Mouse (Mus musculus) MEL (cell line): ENCODE data around the gene Slc26a10. TPM values are rescaled to one million over a fixed set of nuclear protein-coding genes. Genes with fewer than 3 reads are reported as not detected.
"Not testable (repeated sequence)": the region's sequence is repeated elsewhere in the genome, so short reads cannot be mapped to it uniquely, and the experiment has no call there.

ENCODE experiments used
- DNase-seq: peaks from one replicate; pipeline ENCODE4 v3.0.0; 2011; ENCODE audit warnings: low read depth, low spot score
- H3K27ac ChIP-seq: 2 replicates; pipeline ENCODE4 v1.5.1; 2012; ENCODE audit warnings: low read depth, mild to moderate bottlenecking, control low read depth, low read length, moderate library complexity; ENCODE audit not compliant: control insufficient read depth
- H3K27me3 ChIP-seq, 2 experiments: fragments of 150-350 bp in 1 of 2; sonication (generic) in 1 of 2; 2 replicates each; pipeline ENCODE4 v1.6.1; 2012; ENCODE audit warnings: low read length in 2 of 2, mild to moderate bottlenecking in 2 of 2, improper control_type of control experiment in 1 of 2, moderate library complexity in 1 of 2; ENCODE audit not compliant: insufficient read depth in 2 of 2, control insufficient read depth in 1 of 2
- H3K36me3 ChIP-seq, 2 experiments: 2 replicates each; pipeline ENCODE4 v1.6.1; 2012 to 2014; ENCODE audit warnings: low read length in 2 of 2, improper control_type of control experiment in 1 of 2, inconsistent platforms in 1 of 2, mild to moderate bottlenecking in 1 of 2; ENCODE audit not compliant: insufficient read depth in 2 of 2, control insufficient read depth in 1 of 2
- H3K4me1 ChIP-seq, 2 experiments: fragments of 150-350 bp in 1 of 2; sonication (generic) in 1 of 2; 2 replicates each; pipeline ENCODE4 v1.6.1; 2012; ENCODE audit warnings: low read length in 2 of 2, improper control_type of control experiment in 1 of 2, mild to moderate bottlenecking in 1 of 2; ENCODE audit not compliant: insufficient read depth in 2 of 2, control insufficient read depth in 1 of 2
- H3K4me3 ChIP-seq, 2 experiments: fragments of 150-350 bp in 1 of 2; sonication (generic) in 1 of 2; 2 replicates each; pipeline ENCODE4 v1.5.1; 2012; ENCODE audit warnings: low read depth in 2 of 2, low read length in 2 of 2, mild to moderate bottlenecking in 2 of 2, moderate library complexity in 2 of 2, control low read depth in 1 of 2, improper control_type of control experiment in 1 of 2; ENCODE audit not compliant: control insufficient read depth in 1 of 2, insufficient read depth in 1 of 2
- H3K79me2 ChIP-seq: 2 replicates; pipeline ENCODE4 v1.6.1; 2012; ENCODE audit warnings: mild to moderate bottlenecking, low read length, moderate library complexity; ENCODE audit not compliant: control insufficient read depth, poor library complexity, insufficient read depth
- H3K9ac ChIP-seq: 2 replicates; pipeline ENCODE4 v1.6.1; 2012; ENCODE audit warnings: low read depth, mild to moderate bottlenecking, control low read depth, low read length, moderate library complexity; ENCODE audit not compliant: control insufficient read depth, poor library complexity, severe bottlenecking
- H3K9me3 ChIP-seq: fragments of 150-350 bp; sonication (generic); replicated peaks from 2 replicates; pipeline ENCODE4 v1.6.1; 2012; ENCODE audit warnings: mild to moderate bottlenecking, low read length, improper control_type of control experiment, moderate library complexity; ENCODE audit not compliant: insufficient read depth
- CTCF ChIP-seq, 3 experiments: IDR thresholded peaks in 2 of 3; conservative IDR thresholded peaks in 1 of 3; 2 replicates each; pipeline ENCODE4 v1.5.1; 2011 to 2012; ENCODE audit warnings: low read length in 3 of 3, low read depth in 2 of 3, mild to moderate bottlenecking in 2 of 3, improper control_type of control experiment in 1 of 3, inconsistent platforms in 1 of 3, mixed read lengths in 1 of 3, moderate library complexity in 1 of 3; ENCODE audit not compliant: control insufficient read depth in 1 of 3, insufficient read depth in 1 of 3, poor library complexity in 1 of 3, severe bottlenecking in 1 of 3
- EP300 ChIP-seq, 2 experiments: IDR thresholded peaks; 2 replicates each; pipeline ENCODE4 v1.6.1; 2011; ENCODE audit warnings: improper control_type of control experiment in 2 of 2, low read length in 2 of 2, low read depth in 1 of 2, mild to moderate bottlenecking in 1 of 2
- GATA1 ChIP-seq: IDR thresholded peaks from 2 replicates; pipeline ENCODE4 v1.6.1; 2011; ENCODE audit warnings: low read depth, low read length, improper control_type of control experiment
- KAT2A ChIP-seq: conservative IDR thresholded peaks from 2 replicates; pipeline ENCODE4 v1.6.1; 2012; ENCODE audit warnings: low read depth, low read length, improper control_type of control experiment, inconsistent platforms
- MAX ChIP-seq: IDR thresholded peaks from 2 replicates; pipeline ENCODE4 v1.6.1; 2011; ENCODE audit warnings: low read length, improper control_type of control experiment
- MXI1 ChIP-seq: IDR thresholded peaks from 2 replicates; pipeline ENCODE4 v1.6.1; 2011; ENCODE audit warnings: mild to moderate bottlenecking, low read depth, low read length, improper control_type of control experiment
- POLR2A ChIP-seq, 2 experiments: IDR thresholded peaks; 2 replicates each; pipeline ENCODE4 v1.6.1; 2011 to 2012; ENCODE audit warnings: low read length in 2 of 2, mild to moderate bottlenecking in 2 of 2, control low read depth in 1 of 2, improper control_type of control experiment in 1 of 2, low read depth in 1 of 2, moderate library complexity in 1 of 2; ENCODE audit not compliant: control insufficient read depth in 1 of 2, insufficient read depth in 1 of 2, poor library complexity in 1 of 2
- SIN3A ChIP-seq: IDR thresholded peaks from 2 replicates; pipeline ENCODE4 v1.6.1; 2012; ENCODE audit warnings: low read length, improper control_type of control experiment, inconsistent platforms
- TBP ChIP-seq: IDR thresholded peaks from 2 replicates; pipeline ENCODE4 v1.8.0; 2011; ENCODE audit warnings: low read depth, low read length, improper control_type of control experiment
- TCF12 ChIP-seq: IDR thresholded peaks from 2 replicates; pipeline ENCODE4 v1.6.1; 2014; ENCODE audit warnings: low read depth, mild to moderate bottlenecking, inconsistent platforms, low read length, improper control_type of control experiment, moderate library complexity
- UBTF ChIP-seq: IDR thresholded peaks from 2 replicates; pipeline ENCODE4 v1.6.1; 2012; ENCODE audit warnings: low read depth, mild to moderate bottlenecking, inconsistent platforms, low read length, improper control_type of control experiment, moderate library complexity, borderline replicate concordance; ENCODE audit not compliant: insufficient read depth
- USF2 ChIP-seq, 2 experiments: IDR thresholded peaks; 2 replicates each; pipeline ENCODE4 v1.6.1; 2011 to 2012; ENCODE audit warnings: improper control_type of control experiment in 2 of 2, low read length in 2 of 2, borderline replicate concordance in 1 of 2, inconsistent platforms in 1 of 2, low read depth in 1 of 2, mild to moderate bottlenecking in 1 of 2; ENCODE audit not compliant: insufficient read depth in 1 of 2
- ZC3H11A ChIP-seq: IDR thresholded peaks from 2 replicates; pipeline ENCODE4 v1.6.1; 2012; ENCODE audit warnings: low read depth, mild to moderate bottlenecking, inconsistent platforms, low read length, improper control_type of control experiment
- ZNF384 ChIP-seq: IDR thresholded peaks from 2 replicates; pipeline ENCODE4 v1.6.1; 2012; ENCODE audit warnings: low read depth, mild to moderate bottlenecking, inconsistent platforms, low read length, improper control_type of control experiment
- polyA plus RNA-seq, 2 experiments: library from polyadenylated mRNA; stranded (reverse) in 1 of 2; unstranded in 1 of 2; fragments of >175 nt in 1 of 2; fragments of >200 nt in 1 of 2; gene quantifications; 2 replicates each; pipeline versions ENCODE4 v1.2.1 to v1.2.4; 2012; ENCODE audit warnings: low replicate concordance in 2 of 2, low read depth in 1 of 2; ENCODE audit not compliant: insufficient read length in 2 of 2, insufficient read depth in 1 of 2, missing spikeins in 1 of 2
- total RNA-seq: library from RNA; depleted of rRNA; stranded (reverse); fragments of 300-350 nt; gene quantifications from 2 replicates; pipeline ENCODE4 v1.2.3, GENCODE M21; 2012

The Slc26a10 gene
- total and polyA plus RNA-seq, 3 experiments = 1.1 to 1.3 TPM; not detected in 1

GRCm38 (mm10) chr10:127193011-127193410 lies 12.6 kb upstream of the Slc26a10 start:
- no peaks in the 10 kb centered on the region for H3K9me3 ChIP-seq
- peaks cover 4 to 30% of the 10 kb centered on the region in 2 experiments; a peak in 3 of 4 replicates for H3K4me1 ChIP-seq
- no peaks in the 10 kb centered on the region for H3K27me3 ChIP-seq
- peak overlapping the region; percentile 1; the same call in 1 of the 2 replicates for H3K27ac ChIP-seq
- no peak overlapping the region for H3K4me3 ChIP-seq
- peaks cover 11% of the 10 kb centered on the region; the same call in 1 of the 2 replicates for H3K79me2 ChIP-seq
- TF ChIP-seq POLR2A (IDR thresholded peaks at IDR 0.05; ENCODE audit: control insufficient read depth in 1 of 2, insufficient read depth in 1 of 2, low read depth in 1 of 2, low read length in 2 of 2, poor library complexity in 1 of 2) (no peak), MAX (no peak), SIN3A (no peak), KAT2A (no peak), CTCF (IDR thresholded peaks at IDR 0.05 in 2 of 3, conservative IDR thresholded peaks at IDR 0.05 in 1 of 3; ENCODE audit: control insufficient read depth in 1 of 3, insufficient read depth in 1 of 3, low read depth in 2 of 3, low read length in 3 of 3, poor library complexity in 1 of 3, severe bottlenecking in 1 of 3) (no peak), USF2 (IDR thresholded peaks at IDR 0.05; ENCODE audit: borderline replicate concordance in 1 of 2, insufficient read depth in 1 of 2, low read depth in 1 of 2, low read length in 2 of 2) (no peak), TBP (no peak), GATA1 (no peak), ZC3H11A (no peak), MXI1 (no peak), UBTF (no peak), EP300 (IDR thresholded peaks at IDR 0.05; ENCODE audit: low read depth in 1 of 2, low read length in 2 of 2) (no peak), TCF12 (no peak)
- peaks cover 0 to 30% of the 10 kb centered on the region in 2 experiments; a peak in 2 of 4 replicates for H3K36me3 ChIP-seq
- DNase-seq = no peak
- no peak overlapping the region for H3K9ac ChIP-seq

DNA sequence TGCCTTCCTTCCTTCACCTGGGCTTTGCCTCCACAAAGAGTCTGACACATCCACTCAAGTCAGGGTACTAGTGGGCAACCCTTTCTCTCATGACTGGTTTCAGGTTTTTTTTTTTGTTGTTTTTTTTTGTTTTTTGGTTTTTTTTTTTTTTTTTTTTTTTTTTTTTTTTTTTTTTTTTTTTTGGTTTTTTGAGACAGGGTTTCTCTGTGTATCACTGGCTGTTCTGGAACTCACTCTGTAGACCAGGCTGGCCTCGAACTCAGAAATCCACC lies 11.5 kb upstream of the Slc26a10 start:
- DNase-seq, H3K4me3 ChIP-seq, H3K27me3 ChIP-seq, H3K9me3 ChIP-seq, H3K9ac ChIP-seq: not testable (repeated sequence)
- Histone ChIP-seq H3K36me3 (peaks cover 0 to 30% of the 10 kb centered on the region in 2 experiments; a peak in 2 of 4 replicates), H3K4me1 (peaks cover 4 to 34% of the 10 kb centered on the region in 2 experiments; a peak in 3 of 4 replicates), H3K27ac (peak overlapping the region; percentile 96), H3K79me2 (peaks cover 12% of the 10 kb centered on the region; the same call in 1 of the 2 replicates)
- TF ChIP-seq ZNF384 = peak; percentile 24; the same call in 1 of the 2 replicates
